Mouse (Mus musculus) left cerebral cortex, postnatal 10 days (tissue): ENCODE data around the gene Abat. TPM values are rescaled to one million over a fixed set of nuclear protein-coding genes. Genes with fewer than 3 reads are reported as not detected.

Experiments used
- DNase-seq, 2 experiments: peaks; one replicate each; pipeline ENCODE4 v3.0.0; 2021 to 2022; ENCODE audit warnings: low spot score in 2 of 2, mixed read lengths in 1 of 2; ENCODE audit errors: extremely low spot score in 1 of 2
- intact Hi-C: fragments of 180-260 bp; cut with DNase I; formaldehyde crosslinking; loops from one replicate; pipeline ENCODE4 v1.15.1; 2025
- microRNA-seq: library from miRNA; unstranded; fragments of <30 nt; microRNA quantifications from one replicate; pipeline ENCODE4 v1.2.0, GENCODE M21; 2022
- total RNA-seq, 2 experiments: library from RNA; stranded (reverse); gene quantifications; 2 replicates each; pipeline ENCODE4 v1.2.3; 2021

Abat gene
- total RNA-seq, 2 experiments from 2014 or later: 132 to 140 TPM

- DNase-seq: no peak
- intact Hi-C loops: no loop called here
Observed at GRCm38 (mm10) chr16:8658764-8659163, 145.5 kb downstream of the Abat start.

GRCm38 (mm10) chr16:8663022-8663421, 149.8 kb downstream of the Abat start:
- intact Hi-C loops: no loop called here
- DNase-seq: no peak

- DNase-seq: no peak
- intact Hi-C loops: no loop called here
Observed at GRCm38 (mm10) chr16:8663606-8664539, 150.6 kb downstream of the Abat start.

- intact Hi-C loops: no loop called here
Observed at GRCm38 (mm10) chr16:8665367-8665766, 152.1 kb downstream of the Abat start.

GRCm38 (mm10) chr16:8666452-8666851, 153.2 kb downstream of the Abat start:
- intact Hi-C loops: no loop called here
- DNase-seq: no peak

More at GRCm38 (mm10) chr16:8665367-8665766, 152.1 kb downstream of the Abat start:
- DNase-seq: no peak

GRCm38 (mm10) chr16:8667261-8667660, 154.0 kb downstream of the Abat start:
- DNase-seq: no peak
- intact Hi-C loops: no loop called here

- intact Hi-C loops: no loop called here
- no peak for DNase-seq
Observed at GRCm38 (mm10) chr16:8667814-8668213, 154.6 kb downstream of the Abat start.

- DNase-seq: no peak
- intact Hi-C loops: no loop called here
Observed at GRCm38 (mm10) chr16:8668386-8668785, 155.2 kb downstream of the Abat start.

GRCm38 (mm10) chr16:8669432-8669831, 156.2 kb downstream of the Abat start:
- DNase-seq: no peak
- intact Hi-C loops: no loop called here

GRCm38 (mm10) chr16:8670041-8671035, 157.1 kb downstream of the Abat start:
- no peak for DNase-seq
- intact Hi-C loops: no loop called here

Small RNA genes lying within 50 kb of the gene (microRNA-seq; reads per million reads assigned to microRNA genes)
- gene Gm22137: not detected

Other genes with a start within 250 kb of the Abat start
- 1 to 10 TPM; 2.4 to 3.4 TPM for gene Tmem114, start 88.3 kb upstream of the Abat start, total RNA-seq
- 10 to 100 TPM; 35.5 to 37.6 TPM for gene Mettl22, start 42.6 kb upstream of the Abat start, total RNA-seq
- 10 to 100 TPM; 30.3 to 34.4 TPM for gene Pmm2, start 124.2 kb downstream of the Abat start, total RNA-seq
- 10 to 100 TPM; 11.6 to 12.7 TPM for gene Tmem186, start 124.3 kb downstream of the Abat start, total RNA-seq
- 10 to 100 TPM; 10.7 to 12.3 TPM for gene Carhsp1, start 158.7 kb downstream of the Abat start, total RNA-seq
- not detected for gene Gm5767, start 167.3 kb downstream of the Abat start, total RNA-seq